Mouse (Mus musculus): ENCODE results near the gene Nckap5.

- TF ChIP-seq CTCF (IDR thresholded peaks at IDR 0.05; ENCODE audit: insufficient read depth, low read depth, low read length) (no peak), POLR2A (IDR thresholded peaks at IDR 0.05; ENCODE audit: insufficient read depth, low read depth, low read length) (no peak)
Observed at GRCm38 (mm10) chr1:126832885-126833284, 2.3 kb upstream of the Nckap5 start.
